Mouse (Mus musculus) activated CD4-positive, CD25-positive, alpha-beta regulatory T cell, adult 9 weeks (primary cell): ENCODE measurements around the gene Golgb1. TPM values are rescaled to one million over a fixed set of nuclear protein-coding genes. Genes with fewer than 3 reads are reported as not detected.

ENCODE experiments used
- polyA plus RNA-seq: library from polyadenylated mRNA; unstranded; fragments of 100-300 nt; shearing (Covaris generic); gene quantifications from one replicate; pipeline ENCODE4 v1.2.1, GENCODE M21; 2017

Golgb1 gene
- polyA plus RNA-seq: 44.0 TPM

GRCm38 (mm10) chr16:36874583-36875275 lies at the start of gene Golgb1, which contains the start of gene Eaf2:
Golgb1 (plus strand) TSS chr16:36875140.
Eaf2 (minus strand) TSS chr16:36875003.

GRCm38 (mm10) chr16:36828054-36828786 lies 46.7 kb upstream of the Golgb1 start, which contains the start of gene Iqcb1:
Iqcb1 (plus strand) TSS chr16:36828385.

GRCm38 (mm10) chr16:36934841-36935620 lies 60.1 kb downstream of the Golgb1 start, which contains the start of gene Hcls1:
Hcls1 (plus strand) TSS chr16:36934983.

Other genes with a start within 250 kb of the Golgb1 start
- gene Cd86, start 209.1 kb upstream of the Golgb1 start, polyA plus RNA-seq: 56.2 TPM
- 11.0 TPM for gene Ildr1, start 181.2 kb upstream of the Golgb1 start, polyA plus RNA-seq
- 3.3 TPM for gene Slc15a2, start 90.2 kb upstream of the Golgb1 start, polyA plus RNA-seq
- 15.3 TPM for gene Iqcb1, start 46.8 kb upstream of the Golgb1 start, polyA plus RNA-seq
- gene Eaf2, start 137 bp upstream of the Golgb1 start, polyA plus RNA-seq: 0.87 TPM
- 219 TPM for gene Hcls1, start 59.8 kb downstream of the Golgb1 start, polyA plus RNA-seq
- 0.09 TPM for gene Fbxo40, start 115.3 kb downstream of the Golgb1 start, polyA plus RNA-seq
- 1.9 TPM for gene Polq, start 136.6 kb downstream of the Golgb1 start, polyA plus RNA-seq